Mouse (Mus musculus): Measurements from ENCODE around the gene Olfr612.
"Not testable (repeated sequence)": the region's sequence is repeated elsewhere in the genome, so short reads cannot be mapped to it uniquely, and the experiment has no call there.

The Olfr612 gene

GRCm38 (mm10) chr7:103542617-103543016 lies at the start of gene Olfr612:
Gene Olfr612 (minus strand): TSS chr7:103542717.
- DNase-seq (ENCODE audit: low read depth, low spot score) = not testable (repeated sequence)

DNA sequence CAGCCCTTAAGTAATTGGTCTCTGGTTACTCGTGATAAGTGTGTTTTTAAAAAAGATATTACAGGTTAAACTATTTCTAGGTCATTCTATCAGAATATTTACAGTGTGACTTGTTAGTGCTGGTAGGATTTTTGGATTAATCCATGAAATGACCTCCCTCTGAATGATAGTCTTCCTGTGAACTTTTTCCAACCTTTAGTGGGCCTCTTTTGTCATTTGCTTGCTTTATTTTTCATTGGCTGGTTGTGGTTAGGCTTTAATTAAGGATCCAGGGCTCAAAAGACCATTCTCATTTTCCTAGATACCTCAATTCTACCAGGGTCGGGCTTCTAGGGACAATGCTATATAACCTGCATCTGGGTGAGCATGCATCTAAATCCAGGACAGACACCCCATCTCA lies 47.3 kb upstream of the Olfr612 start, which contains the start of gene Olfr618:
Gene Olfr618, plus strand, starts transcription at position 301 of the 400 bp plus-strand sequence.
- no peak for DNase-seq (ENCODE audit: low read depth, low spot score)

DNA sequence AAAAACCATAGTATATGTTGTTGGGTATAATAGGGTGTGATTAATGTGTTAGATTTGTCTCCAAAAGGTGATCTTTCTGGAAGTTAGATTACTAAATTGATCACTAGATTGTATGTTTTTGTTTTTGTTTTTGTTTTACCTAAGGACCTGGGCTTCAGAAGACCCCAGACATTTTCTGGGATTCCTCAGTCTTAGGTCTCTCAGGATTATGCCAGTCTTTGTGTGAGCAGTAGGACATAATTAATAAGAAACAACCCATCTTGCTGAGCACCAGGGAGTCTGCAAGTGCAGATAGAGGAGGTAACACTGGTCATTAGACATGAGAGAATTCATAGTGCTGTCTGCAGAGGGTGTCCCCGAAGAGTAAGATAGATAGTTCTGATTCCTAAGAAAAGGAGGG lies 30.2 kb upstream of the Olfr612 start, which contains the start of gene Olfr617:
Gene Olfr617, plus strand, starts transcription at position 301 of the 400 bp plus-strand sequence.
- DNase-seq (ENCODE audit: low read depth, low spot score) = no peak

GRCm38 (mm10) chr7:103569043-103569442 lies 26.5 kb upstream of the Olfr612 start, which contains the start of gene Olfr616:
Gene Olfr616 (minus strand): TSS chr7:103569143.
- DNase-seq (ENCODE audit: low read depth, low spot score) = no peak

DNA sequence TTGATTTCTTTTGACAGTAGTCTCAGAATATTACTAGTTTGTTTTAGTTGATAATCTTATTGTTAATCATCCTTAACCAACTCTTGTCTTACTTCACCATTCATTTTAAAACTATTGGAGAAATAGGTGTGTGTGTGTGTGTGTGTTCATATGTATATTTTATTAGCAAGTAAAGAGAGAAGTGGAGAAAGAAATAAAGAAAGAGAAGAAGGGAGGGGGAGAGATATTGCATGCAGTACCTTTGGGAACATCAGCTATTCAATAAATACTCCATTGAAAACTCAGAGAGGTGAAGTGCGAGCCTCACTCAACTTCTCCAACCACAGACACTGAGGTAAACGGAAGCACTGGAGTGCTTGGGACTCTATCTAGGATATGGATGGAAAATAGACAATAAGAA lies 13.3 kb upstream of the Olfr612 start, which contains the start of gene Olfr615:
Gene Olfr615, plus strand, starts transcription at position 301 of the 400 bp plus-strand sequence.
- DNase-seq (ENCODE audit: low read depth, low spot score) = no peak

GRCm38 (mm10) chr7:103547774-103548173 lies 5.3 kb upstream of the Olfr612 start, which contains the start of gene Olfr613:
Gene Olfr613 (plus strand): TSS chr7:103548074.
- DNase-seq (ENCODE audit: low read depth, low spot score) = no peak

DNA sequence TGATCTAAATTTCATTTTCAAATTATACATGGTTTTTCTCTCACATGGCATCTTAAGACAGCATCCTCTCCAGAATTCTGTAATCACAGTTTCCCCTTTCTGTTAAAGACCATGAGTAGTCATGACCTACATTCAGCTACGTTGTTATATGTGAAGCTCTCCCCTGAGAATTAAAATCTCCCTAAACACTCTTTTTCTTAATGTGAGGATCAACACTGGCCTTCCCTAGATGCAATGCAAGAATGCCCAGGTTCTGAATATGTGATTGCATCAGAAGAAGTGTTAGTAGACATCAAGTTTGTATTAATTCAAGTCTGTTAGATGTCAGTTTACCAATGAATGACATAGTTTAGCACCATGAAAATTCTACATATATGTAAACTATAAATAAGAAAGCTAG lies 21.8 kb downstream of the Olfr612 start, which contains the start of gene Olfr611:
Gene Olfr611, minus strand, starts transcription at position 101 of the 400 bp plus-strand sequence.
- not testable (repeated sequence) for DNase-seq (ENCODE audit: low read depth, low spot score)

DNA sequence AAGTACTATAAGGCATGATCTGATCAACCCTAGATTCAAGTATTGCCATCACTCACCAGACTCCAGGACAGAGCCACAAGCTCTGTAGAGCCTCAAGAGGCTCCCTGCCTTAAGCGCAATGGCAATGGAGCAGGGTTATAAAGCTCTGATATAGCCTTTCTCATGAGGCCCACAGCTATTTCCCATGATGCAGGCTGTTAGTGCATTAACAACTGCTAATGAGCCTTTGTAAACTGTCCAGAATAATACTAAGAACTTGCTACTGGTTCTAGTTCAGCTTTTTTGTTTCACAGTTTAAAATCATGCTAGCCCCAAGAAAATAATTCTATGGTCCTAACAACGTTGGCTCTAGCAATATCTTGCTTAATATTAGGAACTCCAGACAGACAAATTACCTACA lies 30.5 kb downstream of the Olfr612 start, which contains the start of gene Olfr610:
Gene Olfr610, minus strand, starts transcription at position 101 of the 400 bp plus-strand sequence.
- DNase-seq (ENCODE audit: low read depth, low spot score) = no peak

DNA sequence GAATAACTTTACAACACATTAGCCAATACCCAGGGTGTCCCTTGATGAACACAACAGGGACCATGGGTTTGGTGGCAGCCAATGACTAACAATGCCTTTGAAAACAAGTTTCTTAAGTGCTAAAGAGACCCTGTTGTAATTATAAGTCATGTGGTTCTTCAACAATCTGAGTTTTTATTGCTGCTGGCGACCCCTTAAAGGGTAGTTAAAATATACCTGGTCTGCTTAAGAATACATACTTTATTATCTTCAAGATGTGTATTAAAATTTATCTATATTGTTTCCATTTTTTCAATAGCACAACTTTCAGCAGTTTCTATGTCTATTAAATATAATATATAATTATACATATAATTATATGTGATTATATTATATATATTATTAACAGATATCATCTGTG lies 44.6 kb downstream of the Olfr612 start, which contains the start of gene Olfr609:
Gene Olfr609, minus strand, starts transcription at position 101 of the 400 bp plus-strand sequence.
- no peak for DNase-seq (ENCODE audit: low read depth, low spot score)

Measured in c-Kit-negative CD71-positive TER-119-positive erythroid progenitor cells, embryonic 14.5 days (primary cell).